Mouse (Mus musculus) midbrain, embryonic 14.5 days (tissue): ENCODE data around the gene Mthfd1l. TPM values are rescaled to one million over a fixed set of nuclear protein-coding genes. Genes with fewer than 3 reads are reported as not detected.

Experiments used
- ATAC-seq: fragments of 200-750 bp; cut with Nextera tagmentation; 2 replicates; pipeline ENCODE4 v1.8.0; 2017; ENCODE audit warnings: moderate number of reproducible peaks, moderate library complexity; ENCODE audit not compliant: low FRiP score, low TSS enrichment
- DNase-seq: peaks from one replicate; pipeline ENCODE4 v3.0.0-alpha.2; 2015
- H3K27ac ChIP-seq: fragments of 300-500 bp; sonication (generic); replicated peaks from 2 replicates; pipeline ENCODE4 v1.5.1; 2014; ENCODE audit warnings: mild to moderate bottlenecking, low read depth, low read length, moderate library complexity
- H3K27me3 ChIP-seq: fragments of 300-500 bp; sonication (generic); 2 replicates; pipeline ENCODE4 v1.6.1; 2014; ENCODE audit warnings: low read length, control low read depth, mixed read lengths; ENCODE audit not compliant: control insufficient read depth, insufficient read depth
- H3K36me3 ChIP-seq: fragments of 300-500 bp; sonication (generic); 2 replicates; pipeline ENCODE4 v1.6.1; 2014; ENCODE audit warnings: low read length, control low read depth; ENCODE audit not compliant: control insufficient read depth, insufficient read depth
- H3K4me1 ChIP-seq: fragments of 300-500 bp; sonication (generic); 2 replicates; pipeline ENCODE4 v1.6.1; 2014; ENCODE audit warnings: mild to moderate bottlenecking, antibody characterized with exemption, low read length, control low read depth; ENCODE audit not compliant: control insufficient read depth, insufficient read depth
- H3K4me2 ChIP-seq: fragments of 300-500 bp; sonication (generic); 2 replicates; pipeline ENCODE4 v1.6.1; 2014; ENCODE audit warnings: mild to moderate bottlenecking, low read length, moderate library complexity
- H3K4me3 ChIP-seq: fragments of 300-500 bp; sonication (generic); replicated peaks from 2 replicates; pipeline ENCODE4 v1.5.1; 2014; ENCODE audit warnings: low read depth, low read length
- H3K9ac ChIP-seq: fragments of 300-500 bp; sonication (generic); replicated peaks from 2 replicates; pipeline ENCODE4 v1.6.1; 2014; ENCODE audit warnings: mild to moderate bottlenecking, low read length, moderate library complexity
- H3K9me3 ChIP-seq: fragments of 300-500 bp; sonication (generic); 2 replicates; pipeline ENCODE4 v1.6.1; 2016; ENCODE audit warnings: low read length, control low read depth, mixed read lengths; ENCODE audit not compliant: control insufficient read depth
- WGBS: fragments of 180-500 bp; shearing (Covaris S2); extraction: QIAGEN DNeasy Blood & Tissue Kit; methylation state at CpG from one replicate; pipeline ENCODE4 v1.1.7; 2014; 5-methylcytosine and 5-hydroxymethylcytosine counted together
- polyA plus RNA-seq: library from polyadenylated mRNA; unstranded; fragments of >200 nt; fragmentation: Nextera tagmentation; extraction: Ambion mirVana; gene quantifications from 2 replicates; pipeline ENCODE4 v1.2.1, GENCODE M21; 2014

The Mthfd1l gene
- polyA plus RNA-seq, 1 experiment from 2014 or later: 6.4 TPM

DNA sequence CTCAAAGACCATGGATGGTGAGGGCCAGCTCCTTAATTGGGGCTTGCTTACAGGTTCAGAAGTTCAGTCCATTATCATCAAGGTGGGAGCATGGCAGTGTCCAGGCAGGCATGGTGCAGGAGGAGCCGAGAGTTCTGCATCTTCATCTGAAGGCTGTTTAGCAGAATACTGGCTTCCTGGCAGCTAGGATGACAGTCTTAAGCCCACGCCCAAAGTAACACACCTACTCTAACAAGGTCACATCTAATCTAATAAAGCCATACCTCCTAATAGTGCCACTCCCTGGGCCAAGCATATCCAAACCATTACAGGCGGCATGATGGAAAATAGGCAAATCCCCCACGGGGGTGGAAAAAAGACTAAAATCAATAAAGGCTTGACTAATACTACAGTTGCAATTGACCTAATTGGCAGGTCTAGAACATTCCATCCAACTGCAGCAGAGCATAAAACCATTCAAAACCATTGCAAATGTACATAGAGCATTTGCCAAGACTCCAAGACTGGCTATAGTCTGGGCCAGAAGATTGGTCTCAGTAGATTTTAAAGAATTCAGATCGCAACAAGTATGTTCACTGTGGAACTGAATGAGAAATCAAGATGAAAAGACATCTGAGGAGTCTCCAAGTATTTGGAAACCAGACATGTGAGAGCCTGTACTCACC is 162.3 kb downstream of the Mthfd1l start:
- 95% methylated on average over 5 of the region's 5 CpGs for WGBS
- H3K4me1 ChIP-seq: no peaks in the 10 kb centered on the region
- no peak for ATAC-seq
- no peaks in the 10 kb centered on the region for H3K27me3 ChIP-seq
- no peak overlapping the region for H3K4me3 ChIP-seq
- H3K27ac ChIP-seq: no peak overlapping the region
- no peaks in the 10 kb centered on the region for H3K9me3 ChIP-seq
- DNase-seq: no peak
- no peaks in the 10 kb centered on the region for H3K36me3 ChIP-seq
- no peak overlapping the region for H3K9ac ChIP-seq
- H3K4me2 ChIP-seq: no peak overlapping the region

DNA sequence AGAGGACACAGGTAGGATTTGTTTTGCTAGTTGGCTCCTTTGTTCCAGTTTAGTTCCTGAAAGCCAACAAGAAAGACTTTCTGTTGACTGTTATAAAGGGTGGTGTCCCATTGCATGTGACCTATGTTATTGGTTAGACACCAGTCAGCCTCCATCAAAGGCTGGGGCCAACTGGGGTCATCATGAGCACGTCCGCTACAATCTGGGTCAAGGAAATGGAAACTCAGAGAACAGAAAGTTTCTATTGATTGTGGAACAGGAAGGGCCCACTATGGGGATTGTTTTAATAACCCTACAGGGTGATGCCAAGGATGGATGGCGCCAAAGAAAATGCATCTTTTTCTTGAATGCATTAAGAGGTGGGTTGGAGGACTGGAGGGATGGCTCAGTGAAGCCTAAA is 166.6 kb downstream of the Mthfd1l start:
- H3K4me2 ChIP-seq: no peak overlapping the region
- no peak overlapping the region for H3K4me3 ChIP-seq
- H3K9ac ChIP-seq: no peak overlapping the region
- no peak overlapping the region for H3K27ac ChIP-seq
- ATAC-seq: no peak
- H3K36me3 ChIP-seq: no peaks in the 10 kb centered on the region
- H3K9me3 ChIP-seq: no peaks in the 10 kb centered on the region
- H3K27me3 ChIP-seq: no peaks in the 10 kb centered on the region
- no peaks in the 10 kb centered on the region for H3K4me1 ChIP-seq
- DNase-seq: no peak
- WGBS: 84% methylated on average over 3 of the region's 3 CpGs

DNA sequence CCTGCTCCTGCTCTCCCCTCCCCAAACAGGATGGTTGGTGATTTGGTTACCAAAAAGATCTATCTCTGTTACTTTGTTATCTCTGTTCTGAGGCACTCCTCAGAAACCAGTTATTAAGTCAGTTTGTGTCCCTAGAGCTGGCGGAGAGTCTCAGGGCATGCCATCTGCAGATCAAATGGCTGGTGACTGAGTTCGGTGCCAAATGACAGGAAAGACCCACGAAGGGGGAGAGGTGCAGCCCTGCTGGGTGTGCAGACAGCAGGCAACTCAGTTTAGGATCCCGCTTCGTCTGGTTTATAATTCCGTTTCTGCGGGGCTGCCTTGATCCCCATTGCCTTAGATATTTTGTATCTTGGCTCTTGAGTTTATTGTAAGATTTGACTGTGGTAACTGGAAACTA is 168.8 kb downstream of the Mthfd1l start:
- Histone ChIP-seq H3K4me2 (no peak overlapping the region), H3K9me3 (no peaks in the 10 kb centered on the region), H3K4me3 (no peak overlapping the region), H3K27me3 (no peaks in the 10 kb centered on the region), H3K27ac (no peak overlapping the region), H3K9ac (no peak overlapping the region), H3K36me3 (no peaks in the 10 kb centered on the region), H3K4me1 (no peaks in the 10 kb centered on the region)
- WGBS: 74% methylated on average over 7 of the region's 7 CpGs
- DNase-seq (no peak), ATAC-seq (no peak)

DNA sequence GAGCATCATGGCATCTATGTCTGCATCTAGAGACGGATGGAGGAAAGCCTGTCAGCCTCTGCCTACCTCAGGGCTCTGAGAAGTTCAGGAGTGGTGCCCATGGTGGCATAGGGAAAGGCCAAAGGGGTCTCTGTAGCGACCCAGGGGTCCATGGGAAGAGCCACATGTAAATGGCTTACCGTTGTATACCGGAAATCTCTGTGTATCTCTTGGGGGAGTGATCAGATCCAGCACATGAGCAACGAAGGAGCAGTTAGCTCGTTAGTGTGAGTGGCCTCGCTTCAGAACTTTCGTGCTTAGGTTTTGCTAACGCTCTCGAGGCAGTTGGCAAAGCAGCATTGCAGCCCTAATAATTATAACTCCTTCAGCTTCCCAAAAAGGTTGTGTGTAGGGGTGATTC is 169.9 kb downstream of the Mthfd1l start:
- H3K27me3 ChIP-seq: no peaks in the 10 kb centered on the region
- H3K4me2 ChIP-seq: no peak overlapping the region
- no peak overlapping the region for H3K27ac ChIP-seq
- H3K9ac ChIP-seq: no peak overlapping the region
- DNase-seq (no peak), ATAC-seq (no peak)
- 73% methylated on average over 10 of the region's 10 CpGs for WGBS
- H3K4me3 ChIP-seq: no peak overlapping the region
- H3K36me3 ChIP-seq: no peaks in the 10 kb centered on the region
- H3K9me3 ChIP-seq: no peaks in the 10 kb centered on the region
- no peaks in the 10 kb centered on the region for H3K4me1 ChIP-seq

DNA sequence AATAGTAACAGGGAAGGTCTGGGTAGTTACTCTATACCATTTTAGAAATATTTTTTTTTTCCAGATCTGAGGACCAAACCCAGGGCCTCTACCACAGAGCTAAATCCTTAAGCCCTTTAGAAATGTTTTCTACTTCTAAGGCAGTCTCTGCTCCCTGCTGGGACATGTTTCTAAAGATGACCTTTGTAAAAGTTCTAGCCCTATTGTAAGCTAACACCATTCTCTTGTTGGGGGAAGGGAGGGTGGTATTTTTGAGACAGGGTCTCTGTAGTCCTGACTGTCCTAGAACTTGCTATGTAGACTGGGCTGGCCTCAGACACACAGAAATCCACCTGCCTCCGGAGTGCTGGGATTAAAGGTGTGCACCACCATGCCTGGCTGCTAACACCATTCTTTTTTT is 170.5 kb downstream of the Mthfd1l start:
- H3K4me2 ChIP-seq: no peak overlapping the region
- no peak overlapping the region for H3K27ac ChIP-seq
- H3K4me3 ChIP-seq: no peak overlapping the region
- DNase-seq: no peak
- ATAC-seq: no peak
- H3K36me3 ChIP-seq: no peaks in the 10 kb centered on the region
- no peaks in the 10 kb centered on the region for H3K4me1 ChIP-seq
- H3K27me3 ChIP-seq: no peaks in the 10 kb centered on the region
- H3K9me3 ChIP-seq: no peaks in the 10 kb centered on the region
- no peak overlapping the region for H3K9ac ChIP-seq
- 55% methylated on average over 1 of the region's 1 CpGs for WGBS

DNA sequence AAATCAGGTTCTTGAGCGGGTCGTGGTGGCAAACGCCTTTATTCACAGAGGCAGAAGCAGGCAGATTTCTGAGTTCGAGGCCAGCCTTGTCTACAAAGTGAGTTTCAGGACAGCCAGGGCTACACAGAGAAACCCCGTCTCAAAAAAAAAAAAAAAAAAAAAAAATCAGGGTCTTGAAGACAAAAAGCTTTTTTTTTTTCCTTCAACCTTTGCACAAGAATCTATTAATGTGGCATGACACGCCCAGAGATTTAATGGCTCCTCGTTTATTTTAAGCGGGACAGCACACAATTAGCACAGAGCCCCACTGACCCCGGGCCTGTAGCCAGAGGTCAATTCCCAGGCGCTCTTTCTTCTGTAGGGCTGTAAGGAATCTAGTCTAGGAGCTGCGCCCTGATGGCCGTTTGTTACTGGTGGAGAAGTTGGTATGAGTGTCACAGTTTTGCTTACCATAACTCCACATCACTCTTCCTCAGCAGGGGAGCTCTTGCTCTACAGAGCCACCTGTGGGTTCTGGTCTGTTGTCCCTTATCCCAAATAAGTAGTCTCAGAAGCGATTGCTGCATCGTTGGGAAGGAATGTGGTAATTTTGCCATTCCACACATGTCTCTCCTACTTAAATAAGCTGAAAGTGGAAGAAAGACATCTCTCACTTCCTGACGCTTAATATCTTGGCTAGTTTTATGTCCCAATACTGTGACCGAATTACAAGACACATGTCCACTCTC is 172.3 kb downstream of the Mthfd1l start:
- no peaks in the 10 kb centered on the region for H3K9me3 ChIP-seq
- WGBS: 86% methylated on average over 16 of the region's 16 CpGs
- no peak overlapping the region for H3K4me2 ChIP-seq
- DNase-seq: no peak
- H3K4me1 ChIP-seq: no peaks in the 10 kb centered on the region
- H3K4me3 ChIP-seq: no peak overlapping the region
- H3K27ac ChIP-seq: no peak overlapping the region
- ATAC-seq: no peak
- H3K27me3 ChIP-seq: no peaks in the 10 kb centered on the region
- H3K36me3 ChIP-seq: no peaks in the 10 kb centered on the region
- no peak overlapping the region for H3K9ac ChIP-seq

DNA sequence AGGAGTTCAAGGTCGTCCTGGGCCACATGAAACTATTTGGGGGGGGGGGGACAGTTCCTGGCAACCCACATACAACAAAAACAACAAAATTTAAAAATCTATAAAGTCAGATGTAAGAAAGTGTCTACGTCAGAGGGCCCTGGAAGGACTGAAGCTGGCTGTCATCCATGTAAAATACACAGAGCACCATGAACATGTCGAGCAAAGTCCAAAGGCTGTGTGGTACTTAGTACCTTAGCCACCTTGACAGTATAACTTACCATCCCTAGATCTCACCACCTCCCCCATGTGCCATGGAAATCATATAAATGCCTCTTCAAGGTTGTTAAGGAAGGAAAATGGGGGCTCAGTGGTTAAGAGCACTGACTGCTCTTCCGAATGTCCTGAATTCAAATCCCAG is 174.0 kb downstream of the Mthfd1l start:
- DNase-seq (no peak), ATAC-seq (no peak)
- Histone ChIP-seq H3K9ac (no peak overlapping the region), H3K4me3 (no peak overlapping the region), H3K9me3 (no peaks in the 10 kb centered on the region), H3K4me1 (no peaks in the 10 kb centered on the region), H3K36me3 (no peaks in the 10 kb centered on the region), H3K27ac (no peak overlapping the region), H3K27me3 (no peaks in the 10 kb centered on the region), H3K4me2 (no peak overlapping the region)
- WGBS: 90% methylated on average over 4 of the region's 4 CpGs

DNA sequence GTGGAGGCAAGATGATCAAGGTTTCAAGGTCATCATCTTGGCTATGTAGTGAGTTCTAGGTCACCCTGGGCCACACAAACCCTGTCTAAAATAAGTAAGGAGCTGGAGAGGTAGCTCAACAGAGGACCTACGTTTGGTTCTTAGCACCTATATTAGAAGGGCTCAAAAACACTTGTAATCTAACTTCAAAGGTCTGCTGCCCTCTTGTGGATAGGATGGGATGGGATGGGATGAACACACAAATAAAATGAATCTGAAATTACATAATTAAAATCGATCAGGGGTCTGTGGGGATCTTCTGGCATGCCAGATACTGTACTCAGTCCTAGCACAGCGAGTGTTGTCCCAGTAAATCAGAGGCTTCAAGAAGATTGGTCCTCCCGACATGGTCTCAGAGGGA is 178.2 kb downstream of the Mthfd1l start:
- ATAC-seq (no peak), DNase-seq (no peak)
- Histone ChIP-seq H3K27ac (no peak overlapping the region), H3K4me2 (no peak overlapping the region), H3K36me3 (no peaks in the 10 kb centered on the region), H3K9ac (no peak overlapping the region), H3K4me3 (no peak overlapping the region), H3K27me3 (no peaks in the 10 kb centered on the region), H3K4me1 (no peaks in the 10 kb centered on the region), H3K9me3 (no peaks in the 10 kb centered on the region)
- 93% methylated on average over 4 of the region's 4 CpGs for WGBS
